Mouse (Mus musculus) bone marrow macrophage, adult 2 months (primary cell): ENCODE data around the gene Samd3. TPM values are rescaled to one million over a fixed set of nuclear protein-coding genes. Genes with fewer than 3 reads are reported as not detected.

ENCODE experiments used
- H3K27ac ChIP-seq: 2 replicates; pipeline ENCODE4 v1.5.1; 2012; ENCODE audit warnings: low read depth, low read length; ENCODE audit not compliant: insufficient read depth
- H3K4me1 ChIP-seq: 2 replicates; pipeline ENCODE4 v1.6.1; 2012; ENCODE audit warnings: low read length; ENCODE audit not compliant: control insufficient read depth, insufficient read depth
- H3K4me3 ChIP-seq: 2 replicates; pipeline ENCODE4 v1.5.1; 2012; ENCODE audit warnings: mild to moderate bottlenecking, low read length, moderate library complexity; ENCODE audit not compliant: insufficient read depth
- CTCF ChIP-seq: IDR thresholded peaks from 2 replicates; pipeline ENCODE4 v1.5.1; 2012; ENCODE audit warnings: low read depth, mild to moderate bottlenecking, low read length, moderate library complexity
- POLR2A ChIP-seq: IDR thresholded peaks from 2 replicates; pipeline ENCODE4 v1.6.1; 2012; ENCODE audit warnings: mild to moderate bottlenecking, low read depth, low read length, borderline replicate concordance
- polyA plus RNA-seq: library from polyadenylated mRNA; stranded (reverse); fragments of >200 nt; gene quantifications from 2 replicates; pipeline ENCODE4 v1.2.4, GENCODE M21; 2012; ENCODE audit not compliant: missing spikeins, insufficient read depth, insufficient read length

Gene Samd3
- polyA plus RNA-seq, 1 experiment, result not detected

DNA sequence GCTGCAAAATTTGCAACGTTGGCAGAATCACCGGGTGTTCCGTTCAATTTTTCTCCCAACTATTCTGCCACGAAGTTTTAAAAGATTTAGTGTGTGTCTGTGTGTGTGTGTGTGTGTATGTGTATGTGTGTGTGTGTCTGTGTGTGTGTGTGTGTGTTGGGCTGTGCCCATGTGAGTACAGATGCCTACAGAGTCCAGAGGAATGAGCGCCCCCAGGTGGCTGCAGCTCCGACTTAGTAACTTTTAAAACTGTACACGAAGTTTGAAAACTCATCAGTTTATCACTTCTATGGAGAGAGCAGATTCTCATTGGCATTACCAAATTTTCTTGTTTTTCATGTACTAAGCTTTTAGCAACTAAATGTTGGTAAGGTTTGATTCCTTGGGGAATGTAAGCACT lies 68.1 kb downstream of the Samd3 start:
- TF ChIP-seq CTCF (no peak), POLR2A (no peak)
- Histone ChIP-seq H3K4me3 (no peak overlapping the region), H3K27ac (no peak overlapping the region), H3K4me1 (no peaks in the 10 kb centered on the region)

DNA sequence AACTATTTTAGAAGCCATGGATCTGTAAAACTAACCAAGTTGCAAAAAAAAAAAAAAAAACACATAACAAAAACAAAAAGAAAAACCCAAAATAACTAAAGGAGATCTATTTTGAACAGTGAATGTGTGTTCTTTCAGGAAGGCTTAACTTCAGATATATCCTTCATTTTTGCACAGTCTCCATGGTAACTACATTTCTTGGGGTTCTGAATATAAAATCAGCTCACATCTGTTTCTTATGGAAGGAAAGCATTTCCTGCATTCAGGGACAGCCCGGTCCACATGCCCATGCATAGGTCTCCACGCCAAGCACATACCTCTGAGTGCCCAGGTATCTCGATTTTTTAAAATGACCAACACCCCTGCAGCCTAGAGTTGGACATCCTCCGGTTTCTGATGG lies 72.8 kb downstream of the Samd3 start:
- no peak overlapping the region for H3K27ac ChIP-seq
- TF ChIP-seq CTCF (no peak), POLR2A (no peak)
- H3K4me3 ChIP-seq, result no peak overlapping the region
- H3K4me1 ChIP-seq, result no peaks in the 10 kb centered on the region

DNA sequence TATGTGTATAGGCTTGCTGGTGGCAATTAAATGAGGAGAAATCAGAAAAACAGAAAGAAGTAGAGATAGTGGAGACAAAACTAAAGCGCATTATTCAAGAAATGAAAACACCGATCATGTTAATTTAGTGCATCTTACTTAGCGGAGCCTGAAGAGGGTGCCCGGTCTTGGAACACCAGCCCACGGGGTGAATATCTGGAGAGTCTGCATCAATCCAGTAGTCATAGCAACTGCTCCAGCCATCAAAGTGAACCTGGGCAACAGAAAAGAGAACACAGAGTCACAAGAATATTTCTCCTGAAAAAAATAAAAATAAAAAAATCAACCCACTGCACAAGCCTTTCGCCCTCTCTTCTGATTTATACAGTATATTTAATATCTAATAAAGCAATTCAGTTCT lies 74.0 kb downstream of the Samd3 start:
- no peak for TF ChIP-seq POLR2A
- no peak for TF ChIP-seq CTCF
- H3K27ac ChIP-seq, result no peak overlapping the region
- no peaks in the 10 kb centered on the region for H3K4me1 ChIP-seq
- no peak overlapping the region for H3K4me3 ChIP-seq

DNA sequence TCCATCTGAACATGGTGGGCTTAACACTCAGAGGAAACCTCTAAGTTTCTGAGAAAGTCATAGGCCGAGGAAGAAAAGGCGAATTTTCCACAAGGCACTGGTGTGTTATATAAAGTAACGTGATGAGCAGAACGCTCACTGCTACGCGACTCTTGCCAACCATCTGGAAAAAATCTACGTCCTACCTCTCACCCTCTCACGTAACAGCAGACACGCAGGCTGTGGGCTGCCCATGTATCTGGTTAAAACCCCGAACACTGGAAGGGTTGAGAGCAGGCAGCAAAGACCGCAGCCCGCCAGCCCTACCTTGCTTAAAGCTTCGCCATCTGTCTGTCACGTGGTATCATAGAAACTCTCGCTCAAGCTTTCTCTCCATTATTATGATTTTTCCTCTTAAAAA lies 84.8 kb downstream of the Samd3 start:
- H3K4me1 ChIP-seq, result no peaks in the 10 kb centered on the region
- no peak for TF ChIP-seq POLR2A
- no peak for TF ChIP-seq CTCF
- H3K4me3 ChIP-seq, result no peak overlapping the region
- no peak overlapping the region for H3K27ac ChIP-seq

DNA sequence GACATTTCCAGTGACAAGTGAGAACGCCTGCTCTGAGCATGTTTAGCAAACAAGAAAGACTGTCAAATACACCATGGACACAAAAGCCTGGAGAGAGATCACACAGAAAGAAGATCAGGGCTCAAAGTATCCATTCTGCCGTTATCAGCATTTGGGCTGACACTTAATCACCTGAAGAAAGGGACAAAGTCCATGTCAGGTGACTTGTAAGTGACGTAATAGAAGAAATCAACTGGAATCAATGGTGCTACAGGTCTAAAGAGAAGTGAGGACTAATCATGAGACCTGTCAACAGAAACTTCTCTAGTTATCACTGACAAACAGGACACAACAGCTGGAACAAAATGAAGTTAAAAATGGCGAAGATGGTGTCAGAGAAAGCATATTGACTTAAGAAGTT lies 91.2 kb downstream of the Samd3 start:
- Histone ChIP-seq H3K4me3 (no peak overlapping the region), H3K27ac (no peak overlapping the region), H3K4me1 (peaks cover 5% of the 10 kb centered on the region; the same call in 1 of the 2 replicates)
- TF ChIP-seq POLR2A (no peak), CTCF (no peak)

Other genes with a start within 250 kb of the Samd3 start
- not detected in 2 replicates for gene Gm9767, start 151.5 kb upstream of the Samd3 start, polyA plus RNA-seq
- gene Tmem200a, start 150.7 kb upstream of the Samd3 start, polyA plus RNA-seq, result not detected in 2 replicates
- gene L3mbtl3, start 146.3 kb downstream of the Samd3 start, polyA plus RNA-seq, result 4.0 and 4.3 TPM in 2 replicates